Mouse (Mus musculus) liver, embryonic 16.5 days (tissue): ENCODE measurements around the gene Vwa2. TPM values are rescaled to one million over a fixed set of nuclear protein-coding genes. Genes with fewer than 3 reads are reported as not detected.

Source experiments
- ATAC-seq: fragments of 200-750 bp; cut with Nextera tagmentation; 2 replicates; pipeline ENCODE4 v1.8.0; 2017; ENCODE audit warnings: low read depth, mild to moderate bottlenecking, moderate number of reproducible peaks, moderate library complexity
- H3K27ac ChIP-seq: fragments of 300-500 bp; sonication (generic); 2 replicates; pipeline ENCODE4 v1.5.1; 2014; ENCODE audit warnings: mild to moderate bottlenecking, low read length
- H3K27me3 ChIP-seq: fragments of 300-500 bp; sonication (generic); 2 replicates; pipeline ENCODE4 v1.6.1; 2014; ENCODE audit warnings: low read depth, low read length, mixed read lengths; ENCODE audit not compliant: control insufficient read depth, insufficient read depth
- H3K36me3 ChIP-seq: fragments of 300-500 bp; sonication (generic); 2 replicates; pipeline ENCODE4 v1.6.1; 2014; ENCODE audit warnings: mild to moderate bottlenecking; ENCODE audit not compliant: control insufficient read depth, insufficient read depth
- H3K4me1 ChIP-seq: fragments of 300-500 bp; sonication (generic); 2 replicates; pipeline ENCODE4 v1.6.1; 2014; ENCODE audit warnings: low read depth, low read length, mixed read lengths; ENCODE audit not compliant: control insufficient read depth
- H3K4me2 ChIP-seq: fragments of 300-500 bp; sonication (generic); 2 replicates; pipeline ENCODE4 v1.6.1; 2014; ENCODE audit warnings: low read depth, low read length, mixed read lengths
- H3K4me3 ChIP-seq: fragments of 300-500 bp; sonication (generic); 2 replicates; pipeline ENCODE4 v1.5.1; 2014; ENCODE audit warnings: low read depth, mild to moderate bottlenecking, low read length
- H3K9ac ChIP-seq: fragments of 300-500 bp; sonication (generic); 2 replicates; pipeline ENCODE4 v1.6.1; 2014; ENCODE audit warnings: low read depth, low read length
- H3K9me3 ChIP-seq: fragments of 300-500 bp; sonication (generic); replicated peaks from 2 replicates; pipeline ENCODE4 v1.6.1; 2016; ENCODE audit warnings: low read length; ENCODE audit not compliant: control insufficient read depth
- WGBS: fragments of 180-500 bp; shearing (Covaris S2); extraction: QIAGEN DNeasy Blood & Tissue Kit; methylation state at CpG from one replicate; pipeline ENCODE4 v1.1.7; 2014; ENCODE audit not compliant: insufficient replicate concordance; 5-methylcytosine and 5-hydroxymethylcytosine counted together
- polyA plus RNA-seq: library from polyadenylated mRNA; unstranded; fragments of >200 nt; fragmentation: Nextera tagmentation; extraction: Ambion mirVana; gene quantifications from 2 replicates; pipeline ENCODE4 v1.2.1, GENCODE M21; 2015

Vwa2 gene
- polyA plus RNA-seq, 1 experiment from 2014 or later = 0.02 TPM

GRCm38 (mm10) chr19:56947971-56948610, 74.0 kb downstream of the Vwa2 start:
- H3K27ac ChIP-seq = no peak overlapping the region
- H3K9me3 ChIP-seq = no peaks in the 10 kb centered on the region
- H3K9ac ChIP-seq = no peak overlapping the region
- H3K4me3 ChIP-seq = no peak overlapping the region
- WGBS = 46% methylated on average over 6 of the region's 6 CpGs
- H3K4me2 ChIP-seq = no peak overlapping the region
- ATAC-seq = no peak
- H3K4me1 ChIP-seq = no peaks in the 10 kb centered on the region
- no peaks in the 10 kb centered on the region for H3K36me3 ChIP-seq
- no peaks in the 10 kb centered on the region for H3K27me3 ChIP-seq

GRCm38 (mm10) chr19:56949868-56950267, 75.8 kb downstream of the Vwa2 start:
- no peak overlapping the region for H3K4me3 ChIP-seq
- no peak for ATAC-seq
- no peak overlapping the region for H3K4me2 ChIP-seq
- H3K9ac ChIP-seq = no peak overlapping the region
- H3K27ac ChIP-seq = no peak overlapping the region
- H3K36me3 ChIP-seq = no peaks in the 10 kb centered on the region
- H3K9me3 ChIP-seq = no peaks in the 10 kb centered on the region
- 65% methylated on average over 8 of the region's 8 CpGs for WGBS
- no peaks in the 10 kb centered on the region for H3K4me1 ChIP-seq
- no peaks in the 10 kb centered on the region for H3K27me3 ChIP-seq

GRCm38 (mm10) chr19:56950818-56951217, 76.8 kb downstream of the Vwa2 start:
- no peak overlapping the region for H3K4me2 ChIP-seq
- no peak overlapping the region for H3K27ac ChIP-seq
- ATAC-seq = no peak
- no peaks in the 10 kb centered on the region for H3K9me3 ChIP-seq
- no peak overlapping the region for H3K9ac ChIP-seq
- no peaks in the 10 kb centered on the region for H3K27me3 ChIP-seq
- 80% methylated on average over 7 of the region's 7 CpGs for WGBS
- no peaks in the 10 kb centered on the region for H3K36me3 ChIP-seq
- H3K4me1 ChIP-seq = no peaks in the 10 kb centered on the region
- no peak overlapping the region for H3K4me3 ChIP-seq

- 50% methylated on average over 4 of the region's 4 CpGs for WGBS
Measured at GRCm38 (mm10) chr19:56953856-56954255, 79.8 kb downstream of the Vwa2 start.

GRCm38 (mm10) chr19:56954857-56955256, 80.8 kb downstream of the Vwa2 start:
- H3K36me3 ChIP-seq = no peaks in the 10 kb centered on the region
- H3K27me3 ChIP-seq = no peaks in the 10 kb centered on the region
- H3K27ac ChIP-seq = no peak overlapping the region
- ATAC-seq = no peak
- H3K4me2 ChIP-seq = no peak overlapping the region
- no peak overlapping the region for H3K4me3 ChIP-seq
- H3K9me3 ChIP-seq = no peaks in the 10 kb centered on the region
- no peak overlapping the region for H3K9ac ChIP-seq
- no peaks in the 10 kb centered on the region for H3K4me1 ChIP-seq
- 75% methylated on average over 13 of the region's 13 CpGs for WGBS

More at GRCm38 (mm10) chr19:56953856-56954255, 79.8 kb downstream of the Vwa2 start:
- no peak overlapping the region for H3K4me3 ChIP-seq
- no peak for ATAC-seq
- no peak overlapping the region for H3K9ac ChIP-seq
- H3K27me3 ChIP-seq = no peaks in the 10 kb centered on the region
- H3K36me3 ChIP-seq = no peaks in the 10 kb centered on the region
- H3K9me3 ChIP-seq = no peaks in the 10 kb centered on the region
- no peaks in the 10 kb centered on the region for H3K4me1 ChIP-seq
- H3K27ac ChIP-seq = no peak overlapping the region
- no peak overlapping the region for H3K4me2 ChIP-seq

- WGBS = 64% methylated on average over 20 of the region's 20 CpGs
- H3K27me3 ChIP-seq = no peaks in the 10 kb centered on the region
- H3K4me3 ChIP-seq = no peak overlapping the region
- no peaks in the 10 kb centered on the region for H3K36me3 ChIP-seq
- no peaks in the 10 kb centered on the region for H3K4me1 ChIP-seq
- H3K4me2 ChIP-seq = no peak overlapping the region
- H3K27ac ChIP-seq = no peak overlapping the region
- H3K9ac ChIP-seq = no peak overlapping the region
- no peaks in the 10 kb centered on the region for H3K9me3 ChIP-seq
- no peak for ATAC-seq
Measured at GRCm38 (mm10) chr19:56955568-56956513, 81.8 kb downstream of the Vwa2 start.

GRCm38 (mm10) chr19:56958011-56958410, 84.0 kb downstream of the Vwa2 start:
- Histone ChIP-seq H3K4me2 (no peak overlapping the region), H3K4me3 (no peak overlapping the region), H3K9ac (no peak overlapping the region), H3K4me1 (no peaks in the 10 kb centered on the region), H3K27ac (no peak overlapping the region), H3K9me3 (no peaks in the 10 kb centered on the region), H3K36me3 (no peaks in the 10 kb centered on the region), H3K27me3 (no peaks in the 10 kb centered on the region)
- no peak for ATAC-seq
- 62% methylated on average over 4 of the region's 4 CpGs for WGBS

GRCm38 (mm10) chr19:56958582-56959021, 84.6 kb downstream of the Vwa2 start:
- Histone ChIP-seq H3K4me3 (no peak overlapping the region), H3K4me1 (no peaks in the 10 kb centered on the region), H3K9me3 (no peaks in the 10 kb centered on the region), H3K36me3 (no peaks in the 10 kb centered on the region), H3K4me2 (no peak overlapping the region), H3K9ac (no peak overlapping the region), H3K27ac (no peak overlapping the region), H3K27me3 (no peaks in the 10 kb centered on the region)
- no peak; the same call in 1 of the 2 replicates for ATAC-seq
- WGBS = 41% methylated on average over 6 of the region's 6 CpGs

- ATAC-seq = no peak
- H3K9me3 ChIP-seq = no peaks in the 10 kb centered on the region
Measured at GRCm38 (mm10) chr19:56959057-56959456, 85.0 kb downstream of the Vwa2 start.

More at GRCm38 (mm10) chr19:56959057-56959456, 85.0 kb downstream of the Vwa2 start:
- H3K4me2 ChIP-seq = no peak overlapping the region
- no peak overlapping the region for H3K9ac ChIP-seq
- H3K4me3 ChIP-seq = no peak overlapping the region
- 44% methylated on average over 2 of the region's 2 CpGs for WGBS
- H3K27ac ChIP-seq = no peak overlapping the region
- no peaks in the 10 kb centered on the region for H3K36me3 ChIP-seq
- H3K4me1 ChIP-seq = no peaks in the 10 kb centered on the region
- no peaks in the 10 kb centered on the region for H3K27me3 ChIP-seq
